ENCODE assay signal across 18 mouse cellular contexts in genomic region chr5:111069503-111069902, GRCm38 (mm10).
DNase-seq lines count a peak whose midpoint lies in the region; ATAC-seq and TF ChIP-seq lines count a peak whose summit lies in the region.
"Had no signal": no experiment of that assay in that cellular context is flagged by ENCODE, and none has a peak within 500 bp of the region (broad histone marks: within the 10 kb centered on the region; RNA-seq: fewer than 3 reads in every experiment).

No protein-coding gene starts in this region.

- TF ChIP-seq POLR2A in lung, adult 2 months (IDR thresholded peaks at IDR 0.05; ENCODE audit: borderline replicate concordance, extremely low read depth, low read depth, low read length), result no peak
- TF ChIP-seq POLR2A in brain, embryonic 14.5 days (IDR thresholded peaks at IDR 0.05; ENCODE audit: borderline replicate concordance, extremely low read depth, insufficient read depth, insufficient read length, poor library complexity, severe bottlenecking), result no peak

- 56% methylated on average over 5 of the region's 5 CpGs for WGBS in forebrain, embryonic 15.5 days
- 91% methylated on average over 5 of the region's 5 CpGs for WGBS in forebrain, embryonic 11.5 days
- WGBS in lung, postnatal 0 days, result 75% methylated on average over 5 of the region's 5 CpGs
- 47% methylated on average over 5 of the region's 5 CpGs for WGBS in lung, adult 2 months

- no peaks in the 10 kb centered on the region for H3K27me3 ChIP-seq in forebrain, embryonic 15.5 days
- no peaks in the 10 kb centered on the region for H3K27me3 ChIP-seq in forebrain, embryonic 11.5 days (ENCODE audit: control insufficient read depth, insufficient read depth, low read length)
- H3K27me3 ChIP-seq in lung, postnatal 0 days (replicated peaks; ENCODE audit: insufficient read depth, low read length), result no peaks in the 10 kb centered on the region
- H3K27me3 ChIP-seq: hindbrain, embryonic 13.5 days had no signal

- peak overlapping the region; percentile 7; the same call in 1 of the 2 replicates for H3K27ac ChIP-seq in forebrain, embryonic 15.5 days (replicated peaks)
- no peak overlapping the region for H3K27ac ChIP-seq in forebrain, embryonic 11.5 days (ENCODE audit: low read depth, low read length)
- no peak overlapping the region for H3K27ac ChIP-seq in lung, postnatal 0 days (ENCODE audit: low read length)
- H3K27ac ChIP-seq: embryonic facial prominence, embryonic 10.5 days; heart, embryonic 10.5 days; hindbrain, postnatal 0 days had no signal

- no peak for ATAC-seq in forebrain, embryonic 15.5 days (replicated peaks)
- no peak for ATAC-seq in forebrain, embryonic 11.5 days (replicated peaks; ENCODE audit: low FRiP score)
- peak; percentile 26; the same call in 1 of the 2 replicates for ATAC-seq in lung, postnatal 0 days
- ATAC-seq: hindbrain, postnatal 0 days had no signal

- H3K36me3 ChIP-seq in forebrain, embryonic 15.5 days, result no peaks in the 10 kb centered on the region
- H3K36me3 ChIP-seq in forebrain, embryonic 11.5 days (ENCODE audit: control insufficient read depth, insufficient read depth, low read length), result no peaks in the 10 kb centered on the region
- H3K36me3 ChIP-seq in lung, postnatal 0 days (ENCODE audit: insufficient read depth, low read length), result no peaks in the 10 kb centered on the region
- H3K36me3 ChIP-seq: embryonic facial prominence, embryonic 10.5 days; heart, embryonic 10.5 days; hindbrain, embryonic 13.5 days had no signal

- no peak for TF ChIP-seq EP300 in lung, postnatal 0 days (IDR thresholded peaks at IDR 0.05)

- DNase-seq in forebrain, embryonic 11.5 days (ENCODE audit: low spot score), result no peak
- DNase-seq in lung, postnatal 0 days (ENCODE audit: low spot score), result no peak
- no peak for DNase-seq in lung, adult 2 months
- peak; percentile 35 for DNase-seq in brain, adult 2 months (ENCODE audit: low read depth, low spot score)
- peak; percentile 61 for DNase-seq in brain, embryonic 14.5 days (ENCODE audit: low read depth)
- DNase-seq in ovary, postnatal 10 days (ENCODE audit: low spot score), result no peak
- no peak for DNase-seq in right cerebral cortex, postnatal 36 days (ENCODE audit: low spot score in 2 of 2)
- DNase-seq: adrenal gland, adult 8-10 months; cerebellum, adult 2 months; cerebellum, postnatal 10 days; gastrocnemius, postnatal 36 days; heart, adult 18-20 months; heart, postnatal 10 days had no signal

- H3K9ac ChIP-seq in forebrain, embryonic 15.5 days (replicated peaks), result no peak overlapping the region
- no peak overlapping the region for H3K9ac ChIP-seq in forebrain, embryonic 11.5 days (ENCODE audit: low read length)
- H3K9ac ChIP-seq in lung, postnatal 0 days (replicated peaks; ENCODE audit: low read depth), result no peak overlapping the region
- H3K9ac ChIP-seq: hindbrain, embryonic 13.5 days had no signal

- H3K4me2 ChIP-seq in forebrain, embryonic 15.5 days (replicated peaks), result no peak overlapping the region
- H3K4me2 ChIP-seq in forebrain, embryonic 11.5 days (ENCODE audit: low read depth, low read length, severe bottlenecking), result no peak overlapping the region
- H3K4me2 ChIP-seq in lung, postnatal 0 days (replicated peaks; ENCODE audit: low read depth, low read length), result no peak overlapping the region
- H3K4me2 ChIP-seq: hindbrain, embryonic 13.5 days had no signal

- no peak overlapping the region for H3K4me3 ChIP-seq in forebrain, embryonic 15.5 days
- H3K4me3 ChIP-seq in forebrain, embryonic 11.5 days (ENCODE audit: low read depth, low read length), result no peak overlapping the region
- H3K4me3 ChIP-seq in lung, postnatal 0 days (ENCODE audit: low read depth, low read length), result no peak overlapping the region
- H3K4me3 ChIP-seq in lung, adult 2 months (replicated peaks; ENCODE audit: extremely low read depth, low read depth, low read length), result no peak overlapping the region
- H3K4me3 ChIP-seq: embryonic facial prominence, embryonic 10.5 days; heart, embryonic 10.5 days; hindbrain, embryonic 13.5 days had no signal

- no peaks in the 10 kb centered on the region for H3K9me3 ChIP-seq in forebrain, embryonic 15.5 days
- no peaks in the 10 kb centered on the region for H3K9me3 ChIP-seq in forebrain, embryonic 11.5 days (ENCODE audit: control insufficient read depth, low read length)
- H3K9me3 ChIP-seq in lung, postnatal 0 days (ENCODE audit: low read length), result no peaks in the 10 kb centered on the region
- H3K9me3 ChIP-seq: heart, embryonic 10.5 days; hindbrain, embryonic 13.5 days had no signal

- H3K4me1 ChIP-seq in forebrain, embryonic 15.5 days, result peaks cover 67% of the 10 kb centered on the region
- peaks cover 9% of the 10 kb centered on the region; the same call in 1 of the 2 replicates for H3K4me1 ChIP-seq in forebrain, embryonic 11.5 days (replicated peaks; ENCODE audit: control insufficient read depth, insufficient read depth, low read length)
- H3K4me1 ChIP-seq in lung, postnatal 0 days (ENCODE audit: insufficient read depth, low read depth, low read length), result peaks cover 4% of the 10 kb centered on the region; the same call in 1 of the 2 replicates
- peaks cover 4% of the 10 kb centered on the region for H3K4me1 ChIP-seq in lung, adult 2 months (ENCODE audit: control insufficient read depth, insufficient read depth, low read length)

- TF ChIP-seq CTCF in lung, postnatal 0 days (IDR thresholded peaks at IDR 0.05), result no peak
- no peak for TF ChIP-seq CTCF in lung, adult 2 months (IDR thresholded peaks at IDR 0.05; ENCODE audit: insufficient read depth, low read length)
- TF ChIP-seq CTCF in brain, embryonic 14.5 days (IDR thresholded peaks at IDR 0.05; ENCODE audit: borderline replicate concordance, extremely low read depth, insufficient read depth, insufficient read length), result no peak

Comparison
In these comparisons a context has a peak if more than half of its experiments do, and no peak if none do; other contexts are left out.
1. DNase-seq: peak in brain, adult 2 months (single experiment) and brain, embryonic 14.5 days (single experiment); none in forebrain, embryonic 11.5 days (single experiment), lung, postnatal 0 days (single experiment), lung, adult 2 months (single experiment), ovary, postnatal 10 days (single experiment) and right cerebral cortex, postnatal 36 days (0 of 2).